Mouse (Mus musculus) G1E (cell line): ENCODE data around the gene Cdc37l1.

Experiments used
- CTCF ChIP-seq: IDR thresholded peaks from 2 replicates; pipeline ENCODE4 v1.5.1; 2012; ENCODE audit warnings: low read depth, low read length, inconsistent platforms, mixed read lengths
- TAL1 ChIP-seq: conservative IDR thresholded peaks from 2 replicates; pipeline ENCODE4 v1.6.1; 2012; ENCODE audit warnings: low read depth, low read length, inconsistent platforms, mixed read lengths

GRCm38 (mm10) chr19:28990590-28991221, 554 bp downstream of the Cdc37l1 start:
- TF ChIP-seq CTCF (no peak), TAL1 (no peak)
